Mouse (Mus musculus) liver, adult (tissue): ENCODE data around the gene Aatf.

Source experiments
- GATA4 ChIP-seq: IDR thresholded peaks from 2 replicates; pipeline ENCODE4 v1.6.1; 2014; ENCODE audit warnings: mild to moderate bottlenecking, low read length; ENCODE audit not compliant: insufficient replicate concordance

Aatf gene

DNA sequence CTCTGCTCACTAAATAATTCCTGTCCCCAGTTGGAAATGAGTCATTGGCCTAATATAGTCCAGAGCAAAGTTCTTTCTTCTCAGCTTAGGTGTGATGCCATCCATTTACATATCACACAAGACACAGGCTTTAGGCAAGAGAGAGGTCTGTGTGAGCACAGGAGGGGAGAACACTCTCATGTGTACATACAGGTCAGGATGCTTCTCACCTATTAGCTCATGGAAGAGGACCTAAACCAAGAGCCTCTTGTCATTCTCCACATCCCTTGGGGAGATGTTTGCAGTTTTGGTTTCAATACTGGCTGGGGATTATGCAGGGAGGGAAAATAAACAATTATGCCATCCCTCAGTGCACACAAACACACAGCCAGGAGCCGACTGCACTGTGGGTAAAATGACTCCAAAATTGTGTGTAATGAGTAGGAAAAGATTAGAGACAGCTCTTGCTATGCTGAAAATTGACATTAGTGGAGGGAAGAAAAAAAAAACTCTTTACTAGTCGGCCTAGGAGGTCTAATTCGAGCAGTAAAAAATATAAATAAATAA lies 137.3 kb downstream of the Aatf start:
- TF ChIP-seq GATA4 = no peak

DNA sequence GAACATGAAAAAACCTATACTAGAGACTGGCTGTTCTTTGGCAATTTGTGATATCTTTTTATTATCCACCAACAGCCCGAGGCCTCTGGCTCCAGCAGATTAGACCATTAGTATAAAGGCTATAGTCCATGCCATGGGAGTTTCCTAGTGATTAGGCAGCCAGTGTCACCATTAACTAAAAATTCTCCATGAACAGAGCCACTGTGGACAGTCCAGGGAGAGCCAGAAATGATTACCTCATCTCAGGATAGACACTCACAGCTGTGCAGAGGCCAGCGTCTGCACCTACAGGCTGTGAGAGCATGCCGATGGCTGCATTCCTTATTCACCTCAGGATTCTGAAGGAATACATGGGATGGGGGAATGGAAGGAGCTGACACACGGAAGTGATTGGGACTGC lies 140.2 kb downstream of the Aatf start:
- TF ChIP-seq GATA4 = no peak
